Mouse (Mus musculus): ENCODE results near the gene Gm20388.

GRCm38 (mm10) chr8:121721072-121721471, 1810.4 kb downstream of the Gm20388 start:
- TF ChIP-seq CTCF (IDR thresholded peaks at IDR 0.05; ENCODE audit: extremely low read depth, insufficient read depth, low read length) = no peak
- no peak for TF ChIP-seq POLR2A (IDR thresholded peaks at IDR 0.05; ENCODE audit: extremely low read depth, insufficient read depth, low read length)

Data from cortical plate, adult 2 months (tissue).